Mouse (Mus musculus) cerebellum, adult 11 months (tissue): Measurements from ENCODE around the gene Carf.
A peak's percentile ranks its signal among the peaks of the same experiment; 100 is the strongest.
"Not testable (repeated sequence)": the region's sequence is repeated elsewhere in the genome, so short reads cannot be mapped to it uniquely, and the experiment has no call there.

Source experiments
- DNase-seq: peaks from one replicate; pipeline ENCODE4 v3.0.0; 2022

Gene Carf

DNA sequence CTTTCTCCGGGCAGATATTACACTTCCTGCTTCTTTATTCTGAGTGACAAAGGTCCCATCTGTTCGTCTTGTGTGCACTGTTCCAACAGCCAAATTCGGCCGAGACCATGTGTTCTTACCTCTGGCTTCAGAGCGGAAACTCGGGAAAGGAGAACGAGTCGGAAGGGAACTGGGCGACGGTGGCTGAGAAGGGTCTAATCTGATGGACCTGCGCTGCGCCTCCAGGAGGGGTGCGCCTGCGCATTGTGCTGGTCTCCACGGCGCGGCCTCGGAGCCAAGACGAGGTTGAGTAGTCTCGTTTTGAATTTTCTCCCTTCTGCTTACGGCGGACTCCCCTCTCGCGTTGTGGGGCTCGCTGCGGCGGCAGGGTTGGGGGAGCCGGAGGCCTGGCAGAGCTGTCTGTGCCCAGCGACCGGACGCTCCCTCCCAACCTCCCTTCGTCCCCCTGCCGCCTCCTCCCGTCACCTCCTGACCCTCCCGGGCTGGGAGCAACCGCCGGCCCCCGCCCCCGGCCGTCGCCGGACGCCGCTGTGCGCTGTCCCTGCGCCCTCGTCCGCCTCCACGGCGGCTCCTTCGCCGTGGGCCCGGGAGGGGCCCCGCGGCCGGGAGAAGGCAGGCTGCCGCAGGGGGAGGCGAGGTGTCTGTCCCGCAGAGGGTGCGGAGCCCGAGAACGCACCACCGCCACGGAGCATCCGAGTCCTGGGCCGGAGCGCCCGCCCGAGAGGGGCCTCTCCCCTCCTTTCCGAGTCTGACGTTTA, at the start of gene Carf, which contains the start of gene Wdr12:
Gene Carf, plus strand, starts transcription at position 224 of the 758 bp plus-strand sequence.
Gene Wdr12, minus strand, starts transcription at position 622 of the 758 bp plus-strand sequence.
- peak; percentile 96 for DNase-seq

DNA sequence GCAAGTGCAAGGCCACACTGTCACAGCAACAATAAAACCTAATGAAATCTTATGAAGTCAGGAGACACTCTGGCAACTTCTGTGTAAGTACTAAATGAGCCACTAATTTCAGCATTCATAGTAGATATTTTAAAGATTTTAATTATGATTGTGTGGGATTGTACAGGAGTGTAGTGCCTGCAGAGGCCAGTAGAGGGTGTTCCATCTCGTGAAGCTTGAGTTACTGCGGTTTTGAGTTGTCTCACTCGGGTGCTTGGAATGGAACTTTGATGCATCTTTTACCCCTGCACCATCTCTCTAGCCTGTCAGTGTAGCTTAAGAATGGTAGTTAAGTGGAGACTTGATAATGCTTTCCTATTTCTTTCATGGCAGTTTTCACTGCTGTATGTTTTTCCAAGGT, 43.4 kb upstream of the Carf start:
- DNase-seq = no peak

DNA sequence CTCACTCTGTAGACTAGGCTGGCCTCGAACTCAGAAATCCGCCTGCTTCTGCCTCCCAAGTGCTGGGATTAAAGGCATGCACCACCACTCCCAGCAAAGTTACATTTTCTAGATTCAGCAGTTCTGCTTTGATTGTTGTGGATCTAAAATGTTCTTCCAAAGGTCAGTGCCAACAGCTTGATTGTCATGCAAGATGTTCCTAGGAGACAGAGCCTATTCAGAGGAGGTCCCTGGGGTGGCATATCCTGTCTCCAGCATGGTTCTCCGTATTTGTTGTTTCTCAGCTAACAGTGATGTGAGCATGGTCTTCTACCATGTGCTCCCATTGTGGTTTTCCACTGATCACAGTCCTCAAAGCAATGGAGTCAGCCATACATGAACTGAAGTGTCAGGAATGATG, 41.7 kb upstream of the Carf start:
- no peak for DNase-seq

DNA sequence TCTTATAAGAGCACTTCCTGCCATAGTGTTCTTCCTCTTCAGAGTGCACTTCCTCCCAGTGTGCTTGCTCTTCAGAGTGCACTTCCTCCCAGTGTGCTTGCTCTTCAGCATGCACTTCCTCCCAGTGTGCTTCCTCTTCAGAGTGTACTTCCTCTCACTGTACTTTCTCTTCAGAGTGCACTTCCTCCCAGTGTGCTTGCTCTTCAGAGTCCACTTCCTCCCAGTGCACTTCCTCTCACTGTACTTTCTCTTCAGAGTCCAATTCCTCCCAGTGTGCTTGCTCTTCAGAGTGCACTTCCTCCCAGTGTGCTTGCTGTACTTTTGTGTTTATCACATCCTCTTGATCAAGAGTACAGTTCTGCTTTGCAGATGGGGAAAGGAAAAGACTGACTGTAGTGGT, 27.3 kb upstream of the Carf start:
- DNase-seq = not testable (repeated sequence)

DNA sequence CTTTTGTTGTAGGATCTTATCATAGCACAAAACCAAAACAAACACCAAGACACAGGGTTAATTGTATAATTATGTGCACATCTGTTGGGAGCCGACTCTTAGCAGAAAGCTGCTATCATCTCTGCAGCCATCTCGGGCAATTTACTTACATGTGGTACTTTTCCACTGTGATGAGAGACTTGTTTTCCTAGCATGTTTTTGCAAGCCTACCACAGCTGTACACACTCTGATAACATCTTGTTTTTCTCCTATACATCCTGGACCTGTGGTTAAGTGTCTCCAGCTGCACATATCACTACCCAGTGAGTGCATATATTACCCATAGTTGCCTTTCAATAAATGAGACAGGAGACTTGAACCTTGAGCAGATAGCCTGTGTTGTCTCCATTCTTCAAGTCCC, 23.1 kb upstream of the Carf start:
- no peak for DNase-seq

DNA sequence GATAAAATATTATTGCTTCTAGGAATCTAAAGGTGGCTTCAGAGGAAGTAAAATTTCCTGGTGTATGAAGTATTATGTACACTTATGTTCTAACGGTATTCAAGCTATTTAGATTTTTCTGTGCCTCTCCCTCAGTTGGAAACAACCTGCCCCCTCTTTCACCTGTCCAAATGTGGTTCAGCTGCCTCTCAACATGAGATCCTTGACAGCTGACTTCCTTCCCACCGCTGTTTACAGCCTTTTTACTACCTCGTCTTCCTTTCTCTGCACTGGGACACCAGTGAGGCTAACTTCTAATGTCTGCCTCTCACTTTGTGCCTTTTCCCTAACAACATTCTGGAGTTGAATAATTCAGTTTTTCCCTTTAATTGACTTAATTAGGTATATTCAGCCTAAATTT, 22.5 kb upstream of the Carf start:
- DNase-seq = no peak

DNA sequence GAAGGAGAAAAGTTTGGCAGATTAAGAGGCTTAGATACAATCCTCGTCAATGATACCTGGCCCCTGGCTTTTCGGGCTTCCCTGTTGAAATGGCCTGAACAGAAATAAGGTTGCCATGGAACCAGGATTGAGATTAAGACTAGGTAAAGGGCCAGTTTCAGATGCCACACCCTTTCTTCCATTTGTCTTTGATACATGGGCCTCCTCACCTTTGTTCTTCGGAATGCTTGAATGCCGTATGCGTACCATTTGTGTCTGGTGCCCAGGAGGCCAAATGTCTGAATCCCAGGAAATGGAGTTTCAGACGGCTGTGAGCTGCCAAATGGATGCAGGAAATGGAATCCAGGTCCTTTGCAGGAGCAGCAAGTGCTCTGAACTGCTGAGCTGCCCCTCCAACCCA, 21.6 kb upstream of the Carf start:
- DNase-seq = no peak

DNA sequence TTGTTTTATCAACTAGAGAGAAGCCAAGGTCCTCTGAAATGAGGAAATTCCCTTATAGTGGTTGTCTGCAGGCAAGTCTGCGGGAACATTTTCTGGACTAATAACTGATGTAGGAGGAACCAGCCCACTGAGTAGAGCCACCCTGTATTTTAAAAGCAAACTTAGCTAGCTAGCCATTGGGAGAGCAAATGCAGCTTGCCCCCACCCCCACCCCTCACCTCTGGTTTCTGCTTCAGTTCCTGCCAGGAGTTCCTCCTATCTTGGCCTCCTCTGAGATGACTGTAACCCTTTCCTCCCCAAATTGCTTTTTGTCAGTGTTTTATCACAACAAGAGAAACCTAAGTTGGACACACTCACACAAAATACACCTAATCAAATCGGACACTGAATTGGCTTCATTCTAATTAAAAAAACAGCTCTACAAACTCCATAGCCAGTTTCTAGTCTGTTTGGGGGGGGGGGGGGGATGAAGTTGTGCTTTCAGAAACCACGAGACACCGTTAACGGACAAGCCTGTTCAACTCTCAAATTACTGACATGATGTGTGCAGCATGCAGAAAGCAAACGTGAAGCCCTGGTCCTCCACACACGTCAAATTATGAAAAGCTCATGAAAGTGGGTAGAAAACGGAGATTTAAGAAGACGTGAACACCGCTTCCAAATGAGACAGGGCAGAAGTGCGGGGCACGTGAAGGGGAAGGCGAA, 1.3 kb upstream of the Carf start:
- peak; percentile 5 for DNase-seq

DNA sequence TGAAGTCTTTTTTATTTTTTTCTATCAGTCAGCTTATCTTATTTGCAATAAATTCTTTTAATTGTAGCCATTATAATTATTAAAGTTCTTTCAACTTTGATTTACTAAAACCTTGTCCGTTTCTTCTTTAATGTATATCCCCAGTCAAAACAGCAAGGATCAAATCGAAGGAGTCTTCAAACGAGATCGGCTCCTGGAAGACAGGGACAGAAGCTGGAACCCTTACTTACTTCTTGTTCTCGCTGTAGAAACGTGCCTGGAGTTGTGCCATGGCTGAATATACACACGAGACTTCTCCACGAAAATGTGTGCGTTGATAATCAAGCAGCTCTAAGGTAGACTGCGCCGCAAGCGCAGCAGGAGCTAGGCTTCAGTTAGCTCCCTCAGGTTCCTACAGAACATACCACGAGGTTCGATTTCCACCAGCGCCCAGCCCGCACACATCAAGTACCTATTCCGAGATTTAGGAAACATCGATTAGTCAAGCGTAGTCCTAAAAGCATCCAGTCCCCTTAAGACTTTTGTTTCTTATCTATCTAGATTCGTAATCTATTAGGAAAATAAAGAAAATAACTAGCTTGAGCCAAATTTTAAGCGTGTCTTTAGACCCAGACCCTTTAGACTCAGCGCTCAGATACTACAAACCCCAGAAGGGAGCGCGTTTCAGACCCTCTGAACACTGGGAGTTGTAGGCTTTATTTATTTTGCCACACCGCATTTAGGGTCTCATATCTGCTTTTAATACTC, 597 bp upstream of the Carf start:
- DNase-seq = peak; percentile 51

DNA sequence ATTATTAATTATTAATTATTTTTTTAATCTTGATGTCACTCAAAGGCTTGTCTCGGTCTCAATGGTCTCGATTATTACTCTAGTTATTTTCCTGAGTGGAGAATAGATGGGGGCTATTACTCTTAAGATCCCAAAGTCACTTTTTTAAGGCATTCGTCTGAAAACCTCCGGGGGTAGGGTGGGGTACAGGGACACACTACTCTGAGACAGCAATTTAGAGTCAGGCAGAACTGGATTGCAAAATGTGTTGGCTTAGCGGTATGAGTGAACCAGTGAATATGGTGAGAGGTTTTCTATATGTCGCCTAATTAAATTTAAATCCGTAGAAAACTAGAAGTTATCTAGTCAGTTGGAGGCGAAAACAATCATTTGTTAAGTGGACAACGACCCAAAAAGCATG, 792 bp downstream of the Carf start:
- peak; percentile 12 for DNase-seq

DNA sequence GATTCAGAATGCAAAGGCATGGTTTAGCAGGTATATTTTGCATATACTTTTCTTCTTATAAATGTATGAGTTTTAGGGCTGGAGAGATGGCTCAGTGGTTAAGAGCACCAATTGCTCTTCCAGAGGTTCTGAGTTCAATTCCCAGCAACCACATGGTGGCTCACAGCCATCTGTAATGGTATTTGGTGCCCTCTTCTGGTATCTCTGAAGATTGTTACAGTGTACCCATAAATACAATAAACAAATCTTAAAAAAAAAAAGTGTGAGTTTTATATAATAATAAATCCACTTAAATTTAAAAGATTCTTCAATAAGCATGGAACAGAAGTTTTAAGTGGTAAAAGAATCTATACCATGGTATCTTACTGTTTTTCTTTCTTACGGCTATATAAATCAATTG, 6.5 kb downstream of the Carf start:
- no peak for DNase-seq

DNA sequence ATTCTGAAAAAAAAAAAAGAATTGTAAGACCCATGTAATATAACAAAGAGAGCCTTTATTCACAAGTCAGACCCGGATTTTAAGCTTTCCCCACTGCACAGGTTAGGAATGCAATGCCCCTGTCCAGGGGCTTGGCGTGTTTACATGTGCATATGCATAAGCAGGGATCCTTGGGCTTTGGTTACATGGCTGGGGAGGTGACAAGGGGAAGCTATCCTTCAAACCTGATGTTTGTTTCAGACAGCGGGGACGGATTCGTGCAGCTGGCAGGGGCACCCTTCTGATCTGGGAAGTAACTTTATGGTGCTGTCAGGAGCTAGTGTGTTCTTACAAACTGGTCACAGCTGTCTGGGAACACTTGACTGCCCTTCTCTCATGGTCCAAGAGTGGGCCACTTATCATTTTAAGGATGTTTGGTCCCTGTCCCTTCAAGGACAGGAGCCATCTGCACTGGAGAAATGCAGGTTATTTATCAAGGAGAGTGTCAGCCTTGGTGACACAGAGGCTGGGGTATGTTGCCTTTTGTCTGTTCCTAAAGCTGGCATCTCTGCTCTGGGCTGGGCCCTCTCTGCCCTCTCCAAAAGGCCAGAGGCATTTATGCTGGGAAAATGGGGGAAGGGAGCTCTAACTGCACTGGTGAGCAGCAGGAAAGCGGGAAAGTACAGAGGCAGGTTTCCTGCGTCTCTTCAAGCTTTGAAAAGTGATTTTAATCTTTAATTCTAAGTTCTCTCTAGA, 19.8 kb downstream of the Carf start:
- no peak for DNase-seq

DNA sequence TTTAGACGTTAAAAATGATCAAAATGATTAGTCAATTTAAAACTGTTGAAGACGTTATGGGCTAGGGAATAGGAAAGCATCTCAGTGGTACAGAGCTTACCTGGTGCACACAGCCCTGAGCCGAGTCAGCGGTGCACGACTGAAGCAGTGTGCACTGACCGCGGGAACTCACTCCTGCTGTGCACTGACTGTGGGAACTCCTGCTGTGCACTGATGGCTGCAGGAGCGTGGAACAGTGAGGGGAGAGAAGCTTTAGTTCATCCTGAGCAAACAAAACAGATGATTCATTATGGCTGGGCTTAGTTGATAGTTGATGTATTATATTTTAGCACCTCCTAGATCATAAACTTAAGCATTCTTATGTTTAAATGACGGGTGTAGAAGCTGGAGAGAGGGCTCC, 39.3 kb downstream of the Carf start:
- DNase-seq = no peak

DNA sequence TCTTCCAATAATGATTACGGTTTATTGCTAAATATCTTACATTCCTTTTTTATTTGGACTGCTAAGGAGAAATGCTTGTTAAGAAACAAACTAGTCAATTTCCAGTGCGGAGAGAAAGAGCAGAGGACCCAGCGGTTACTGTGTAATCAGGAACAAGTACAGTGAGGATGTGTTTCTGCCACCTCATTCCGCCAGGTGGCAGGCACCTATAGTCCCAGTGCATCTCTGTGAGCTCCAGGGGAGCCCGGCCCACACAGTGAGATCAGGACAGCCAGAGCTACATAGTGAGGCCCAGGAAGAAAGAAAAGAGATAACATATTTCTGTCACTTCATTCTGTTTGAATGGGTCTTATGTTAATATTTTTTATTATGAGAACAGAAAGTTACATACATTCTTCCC, 54.7 kb downstream of the Carf start:
- no peak for DNase-seq

DNA sequence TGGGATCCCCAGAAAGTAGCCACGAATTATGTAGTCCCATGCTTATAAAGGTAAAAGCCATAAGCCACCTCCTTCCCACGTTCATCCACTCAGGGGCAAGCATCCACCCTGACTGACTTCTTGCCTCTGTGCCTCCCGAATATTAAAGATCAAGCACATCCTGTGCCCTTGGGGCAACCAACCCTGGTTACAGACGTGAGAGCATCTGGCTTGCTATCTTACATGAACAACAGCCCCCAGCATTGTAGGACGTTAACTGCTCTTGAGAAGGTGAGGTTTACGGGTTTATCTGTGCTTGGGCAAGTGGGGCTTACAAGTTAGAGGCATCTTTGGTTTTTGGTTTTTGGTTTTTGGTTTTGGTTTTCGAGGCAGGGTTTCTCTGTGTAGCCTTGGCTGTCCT, 58.6 kb downstream of the Carf start:
- no peak for DNase-seq

DNA sequence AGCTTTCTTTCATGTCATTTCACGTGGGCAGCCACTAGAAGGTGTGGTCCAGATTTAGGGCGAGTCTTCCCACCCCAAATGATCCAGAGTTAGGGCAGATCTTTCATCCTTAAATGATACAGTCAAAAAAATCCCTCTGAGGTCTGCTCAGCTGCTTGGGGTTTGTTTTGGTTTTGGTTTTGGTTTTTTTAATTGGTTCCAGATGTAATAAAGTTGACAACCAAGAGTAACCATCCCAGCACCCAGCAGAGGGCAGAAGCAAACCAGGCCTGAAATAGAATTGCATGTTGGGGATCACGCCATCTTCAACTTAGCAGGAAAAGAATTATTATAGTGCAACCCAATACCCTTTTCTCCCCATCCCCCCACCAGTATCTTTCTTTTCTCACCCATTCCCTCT, 60.4 kb downstream of the Carf start:
- DNase-seq = no peak

DNA sequence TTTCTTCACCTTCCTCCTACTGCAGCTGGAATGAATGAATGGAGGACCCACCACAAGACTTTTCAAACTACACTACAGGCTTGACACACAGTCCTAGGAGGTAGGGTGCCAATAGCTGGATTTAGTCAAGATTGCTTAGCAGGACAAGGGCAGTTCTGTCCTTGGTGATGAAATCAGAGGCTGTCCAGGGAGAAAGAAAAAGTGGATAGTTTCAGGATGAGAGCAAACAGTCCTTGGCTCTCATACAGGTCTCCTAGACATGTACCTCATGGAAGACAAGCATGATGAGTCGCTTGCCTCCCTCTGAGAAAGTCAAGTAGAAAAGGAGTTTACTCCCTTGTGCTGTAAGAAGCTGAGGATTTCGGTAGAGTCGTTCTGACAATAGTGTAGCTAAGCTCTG, 65.6 kb downstream of the Carf start:
- DNase-seq = no peak

DNA sequence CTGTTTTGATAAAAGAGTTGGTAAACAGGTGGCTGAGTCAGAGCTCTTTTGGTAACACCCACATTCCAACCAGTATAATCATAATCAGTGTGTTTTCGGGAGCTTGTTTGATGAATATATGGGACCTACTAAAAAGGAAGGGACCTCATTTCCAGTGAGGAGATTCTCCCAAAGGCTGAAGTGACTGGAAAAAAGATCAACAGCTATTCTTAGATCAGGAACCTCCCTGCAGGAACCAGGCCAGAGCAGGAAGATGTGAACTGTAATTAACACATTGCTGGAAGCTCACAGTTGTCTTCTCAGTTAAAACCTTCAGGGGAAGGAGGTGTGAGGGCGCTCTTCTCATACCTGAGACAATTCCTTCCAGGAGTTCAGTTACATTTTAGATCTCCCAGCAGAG, 71.6 kb downstream of the Carf start:
- DNase-seq = no peak

DNA sequence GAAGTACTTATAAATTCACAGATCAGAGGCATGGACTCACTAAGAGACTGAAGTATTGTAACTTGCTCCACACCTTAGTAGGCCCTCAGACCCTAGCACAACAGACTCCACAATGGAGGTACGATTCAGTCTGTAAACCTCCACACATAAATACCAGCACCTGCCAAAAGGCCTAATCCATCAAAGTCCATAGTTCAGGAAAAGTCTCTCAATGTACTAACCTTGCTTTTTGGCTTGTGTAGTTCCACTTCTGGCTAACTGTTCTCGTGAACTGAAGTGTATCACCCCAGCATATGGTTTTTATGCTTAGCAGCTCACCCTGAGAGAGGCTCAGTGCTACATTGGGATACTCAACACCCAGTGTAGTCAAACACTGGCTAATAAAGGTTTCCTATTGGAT, 72.2 kb downstream of the Carf start:
- DNase-seq = no peak

DNA sequence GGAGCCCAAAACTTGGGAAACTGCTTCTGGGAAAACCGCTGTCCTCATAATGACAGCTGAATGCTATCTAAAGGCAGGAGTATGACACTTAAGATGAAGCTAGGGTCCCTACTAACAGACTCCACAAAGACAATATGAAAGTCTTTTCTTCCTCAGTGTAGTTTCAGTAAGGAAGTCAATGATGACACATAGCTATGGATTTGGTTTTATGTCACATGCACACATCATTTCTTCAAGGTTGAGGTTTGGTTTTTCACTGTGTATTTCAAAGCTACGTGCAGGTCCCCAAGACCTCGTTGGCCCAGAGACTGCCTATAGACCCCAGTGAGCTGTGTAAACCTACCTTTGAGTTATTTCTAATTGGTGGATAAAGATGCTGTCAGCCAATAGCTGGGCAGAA, 75.1 kb downstream of the Carf start:
- DNase-seq = no peak

DNA sequence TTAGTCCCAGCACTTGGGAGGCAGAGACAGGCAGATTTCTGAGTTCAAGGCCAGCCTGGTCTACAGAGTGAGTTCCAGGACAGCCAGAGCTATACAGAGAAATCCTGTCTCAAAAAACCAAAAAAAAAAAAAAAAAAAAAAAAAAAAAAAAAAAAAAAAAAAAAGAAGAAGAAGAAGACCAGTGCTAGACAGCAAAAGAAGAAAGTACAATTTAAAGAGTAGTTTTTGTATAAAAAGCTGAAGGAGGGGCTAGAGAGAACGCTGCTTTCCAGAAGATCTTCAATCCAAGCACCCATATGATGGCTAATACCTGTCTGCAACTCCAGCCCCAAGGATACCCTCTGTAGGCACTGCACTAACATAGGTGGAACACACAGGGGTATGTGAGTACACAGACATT, 79.8 kb downstream of the Carf start:
- not testable (repeated sequence) for DNase-seq

DNA sequence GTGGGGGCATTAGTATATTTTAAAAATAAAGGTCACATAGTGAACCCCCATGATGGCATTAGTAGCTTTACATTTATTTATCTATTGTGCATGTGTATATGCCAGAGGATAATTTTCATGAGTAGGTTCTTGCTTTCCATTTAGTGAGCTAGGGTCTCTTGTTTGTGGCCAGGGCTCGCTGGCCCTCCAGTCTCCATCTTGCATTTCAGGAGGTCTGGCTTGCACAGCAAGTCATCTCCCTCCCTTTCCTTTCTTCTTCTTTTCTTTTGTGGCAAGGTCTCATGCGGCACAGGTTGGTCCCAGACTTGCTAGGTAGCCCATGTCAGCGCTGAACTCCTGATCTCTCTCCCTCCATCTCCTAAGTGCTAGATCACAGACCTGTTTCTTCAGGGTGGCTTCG, 81.3 kb downstream of the Carf start:
- DNase-seq = no peak
